Mouse (Mus musculus) lung, embryonic 16.5 days (tissue): ENCODE data around the gene Lima1. TPM values are rescaled to one million over a fixed set of nuclear protein-coding genes. Genes with fewer than 3 reads are reported as not detected.

Source experiments
- ATAC-seq: fragments of 200-750 bp; cut with Nextera tagmentation; 2 replicates; pipeline ENCODE4 v1.8.0; 2017; ENCODE audit warnings: low read depth, mild to moderate bottlenecking, moderate library complexity
- H3K27ac ChIP-seq: fragments of 300-500 bp; sonication (generic); 2 replicates; pipeline ENCODE4 v1.5.1; 2014; ENCODE audit warnings: mild to moderate bottlenecking, control low read depth, low read length
- H3K27me3 ChIP-seq: fragments of 300-500 bp; sonication (generic); 2 replicates; pipeline ENCODE4 v1.6.1; 2014; ENCODE audit warnings: low read depth, low read length, mixed read lengths; ENCODE audit not compliant: control insufficient read depth, insufficient read depth
- H3K36me3 ChIP-seq: fragments of 300-500 bp; sonication (generic); 2 replicates; pipeline ENCODE4 v1.6.1; 2014; ENCODE audit warnings: low read length; ENCODE audit not compliant: control insufficient read depth, insufficient read depth
- H3K4me1 ChIP-seq: fragments of 300-500 bp; sonication (generic); replicated peaks from 2 replicates; pipeline ENCODE4 v1.6.1; 2014; ENCODE audit warnings: low read length, mixed read lengths; ENCODE audit not compliant: control insufficient read depth, insufficient read depth
- H3K4me2 ChIP-seq: fragments of 300-500 bp; sonication (generic); 2 replicates; pipeline ENCODE4 v1.6.1; 2014; ENCODE audit warnings: low read depth, low read length, control low read depth
- H3K4me3 ChIP-seq: fragments of 300-500 bp; sonication (generic); 2 replicates; pipeline ENCODE4 v1.5.1; 2014; ENCODE audit warnings: mild to moderate bottlenecking, low read length, control low read depth
- H3K9ac ChIP-seq: fragments of 300-500 bp; sonication (generic); 2 replicates; pipeline ENCODE4 v1.6.1; 2014; ENCODE audit warnings: low read length, control low read depth
- H3K9me3 ChIP-seq: fragments of 300-500 bp; sonication (generic); 2 replicates; pipeline ENCODE4 v1.6.1; 2016; ENCODE audit warnings: low read length; ENCODE audit not compliant: control insufficient read depth
- WGBS: fragments of 180-500 bp; shearing (Covaris S2); extraction: QIAGEN DNeasy Blood & Tissue Kit; methylation state at CpG from one replicate; pipeline ENCODE4 v1.1.7; 2014; 5-methylcytosine and 5-hydroxymethylcytosine counted together
- polyA plus RNA-seq: library from polyadenylated mRNA; unstranded; fragments of >200 nt; fragmentation: Nextera tagmentation; extraction: Ambion mirVana; gene quantifications from 2 replicates; pipeline ENCODE4 v1.2.1, GENCODE M21; 2015

Lima1 gene
- polyA plus RNA-seq, 1 experiment from 2014 or later = 47.0 TPM

DNA sequence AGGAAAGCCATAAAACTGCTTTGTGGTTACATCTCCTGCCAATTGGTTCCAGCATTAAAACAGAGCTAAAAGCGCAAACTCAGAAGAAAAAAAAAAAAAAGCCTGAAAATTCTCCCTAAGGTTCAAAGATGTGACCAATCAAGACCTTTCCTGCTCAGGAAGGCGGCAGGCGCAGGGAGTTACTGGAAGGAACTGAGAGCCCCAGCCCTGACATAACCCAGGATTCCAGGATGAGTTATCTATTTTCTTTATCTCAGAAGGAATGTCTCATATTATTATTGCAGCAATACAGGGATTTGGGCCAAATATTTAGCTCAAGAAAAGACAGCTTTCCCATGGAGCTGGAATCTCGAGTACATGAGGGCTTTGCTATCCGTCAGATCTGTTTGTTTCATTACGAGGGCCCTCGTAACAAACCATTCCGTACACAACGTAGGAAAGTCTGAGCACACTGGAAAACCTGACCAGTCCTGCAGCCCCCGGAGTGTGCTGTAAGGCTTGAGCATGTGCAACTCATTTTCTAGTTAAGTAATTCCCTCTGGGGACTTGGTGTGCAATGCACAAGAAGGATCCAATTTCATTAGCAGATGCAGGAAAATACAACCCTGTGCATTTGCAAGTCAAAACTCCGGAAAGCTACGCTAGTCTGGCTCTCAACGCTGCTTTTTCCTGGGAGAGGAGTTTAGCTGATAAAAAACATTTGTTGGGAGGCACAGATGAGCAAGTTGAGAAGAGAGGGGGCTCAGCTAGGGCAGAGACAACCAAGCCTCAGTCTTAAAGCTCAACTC is 56.7 kb downstream of the Lima1 start:
- 13% methylated on average over 13 of the region's 13 CpGs for WGBS
- peak; percentile 53 for ATAC-seq
- H3K9me3 ChIP-seq = no peaks in the 10 kb centered on the region

GRCm38 (mm10) chr15:99817343-99818235 is 57.7 kb downstream of the Lima1 start:
- H3K4me2 ChIP-seq = peak overlapping the region; percentile 54
- no peaks in the 10 kb centered on the region; the same call in 1 of the 2 replicates for H3K36me3 ChIP-seq
- no peak; the same call in 1 of the 2 replicates for ATAC-seq
- peak overlapping the region; percentile 93 for H3K27ac ChIP-seq
- no peaks in the 10 kb centered on the region for H3K9me3 ChIP-seq
- H3K27me3 ChIP-seq = no peaks in the 10 kb centered on the region
- no peaks in the 10 kb centered on the region for H3K4me1 ChIP-seq
- 29% methylated on average over 8 of the region's 8 CpGs for WGBS
- H3K9ac ChIP-seq = peak overlapping the region; percentile 58
- H3K4me3 ChIP-seq = peak overlapping the region; percentile 53

More for the DNA sequence above, 56.7 kb downstream of the Lima1 start:
- no peaks in the 10 kb centered on the region; the same call in 1 of the 2 replicates for H3K36me3 ChIP-seq
- no peaks in the 10 kb centered on the region for H3K4me1 ChIP-seq
- peak overlapping the region; percentile 53 for H3K4me3 ChIP-seq
- peak overlapping the region; percentile 93 for H3K27ac ChIP-seq
- peak overlapping the region; percentile 54 for H3K4me2 ChIP-seq
- H3K9ac ChIP-seq = peak overlapping the region; percentile 72
- H3K27me3 ChIP-seq = no peaks in the 10 kb centered on the region

- H3K27ac ChIP-seq = no peak overlapping the region
- no peaks in the 10 kb centered on the region for H3K4me1 ChIP-seq
- no peaks in the 10 kb centered on the region for H3K27me3 ChIP-seq
- H3K4me2 ChIP-seq = no peak overlapping the region
- no peak overlapping the region for H3K4me3 ChIP-seq
- no peaks in the 10 kb centered on the region; the same call in 1 of the 2 replicates for H3K36me3 ChIP-seq
- WGBS = 92% methylated on average over 4 of the region's 4 CpGs
- no peaks in the 10 kb centered on the region for H3K9me3 ChIP-seq
- no peak overlapping the region for H3K9ac ChIP-seq
- ATAC-seq = no peak
Measured at GRCm38 (mm10) chr15:99815999-99816398, 59.3 kb downstream of the Lima1 start.

GRCm38 (mm10) chr15:99814554-99815260 is 60.5 kb downstream of the Lima1 start:
- no peak overlapping the region for H3K4me2 ChIP-seq
- no peak overlapping the region for H3K4me3 ChIP-seq
- WGBS = 68% methylated on average over 24 of the region's 24 CpGs
- ATAC-seq = peak; percentile 68
- no peaks in the 10 kb centered on the region for H3K27me3 ChIP-seq
- peak overlapping the region; percentile 61 for H3K27ac ChIP-seq
- no peaks in the 10 kb centered on the region for H3K4me1 ChIP-seq
- no peaks in the 10 kb centered on the region for H3K9me3 ChIP-seq
- H3K36me3 ChIP-seq = no peaks in the 10 kb centered on the region; the same call in 1 of the 2 replicates
- no peak overlapping the region for H3K9ac ChIP-seq

DNA sequence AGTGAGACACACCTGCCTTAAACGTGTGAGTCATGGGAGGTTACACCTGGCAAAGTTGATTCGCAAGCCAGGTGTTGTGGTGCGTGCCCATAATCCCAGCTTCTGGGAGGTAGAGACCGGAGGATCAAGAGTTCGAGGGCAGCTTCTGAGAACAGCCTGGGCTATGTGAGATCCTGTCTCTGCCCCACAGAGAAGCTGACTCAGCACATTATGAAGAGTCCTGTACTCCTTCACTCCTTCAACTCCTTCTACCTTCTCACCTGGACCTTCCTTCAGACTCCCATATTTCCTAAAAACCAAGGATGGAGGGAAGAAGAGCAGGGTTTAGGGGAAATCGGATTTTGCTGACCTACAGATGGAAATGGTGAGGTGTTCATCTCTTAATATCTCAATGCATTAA is 61.6 kb downstream of the Lima1 start:
- Histone ChIP-seq H3K9me3 (no peaks in the 10 kb centered on the region), H3K4me1 (no peaks in the 10 kb centered on the region), H3K36me3 (no peaks in the 10 kb centered on the region; the same call in 1 of the 2 replicates), H3K27me3 (no peaks in the 10 kb centered on the region), H3K27ac (no peak overlapping the region), H3K4me3 (no peak overlapping the region), H3K9ac (no peak overlapping the region), H3K4me2 (no peak overlapping the region)
- 93% methylated on average over 6 of the region's 6 CpGs for WGBS
- ATAC-seq = no peak

DNA sequence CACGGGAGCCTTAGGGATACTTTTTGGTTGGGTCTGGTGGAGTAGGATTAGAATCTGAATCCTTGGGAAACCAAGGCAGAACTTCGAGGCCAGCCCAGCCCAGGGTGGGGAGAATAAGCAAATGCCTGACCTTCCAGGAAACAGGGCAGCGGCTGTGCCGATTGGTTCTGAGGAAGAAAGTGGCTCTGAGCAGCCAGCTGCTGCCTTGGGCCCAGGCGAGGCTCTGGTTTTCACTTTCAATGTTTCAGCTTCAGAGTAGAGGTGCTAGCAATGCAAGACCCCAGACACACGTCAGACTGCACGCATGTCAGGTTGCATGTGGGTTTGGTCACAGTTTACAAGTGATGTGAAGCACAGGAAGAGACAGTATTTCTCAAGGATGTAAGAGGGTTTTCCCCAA is 63.2 kb downstream of the Lima1 start:
- no peak overlapping the region for H3K27ac ChIP-seq
- no peak overlapping the region for H3K4me2 ChIP-seq
- no peaks in the 10 kb centered on the region for H3K27me3 ChIP-seq
- ATAC-seq = no peak
- 50% methylated on average over 7 of the region's 7 CpGs for WGBS
- H3K4me1 ChIP-seq = no peaks in the 10 kb centered on the region
- no peak overlapping the region for H3K9ac ChIP-seq
- no peak overlapping the region for H3K4me3 ChIP-seq
- no peaks in the 10 kb centered on the region for H3K9me3 ChIP-seq
- no peaks in the 10 kb centered on the region; the same call in 1 of the 2 replicates for H3K36me3 ChIP-seq

GRCm38 (mm10) chr15:99807776-99808735 is 67.2 kb downstream of the Lima1 start:
- no peak overlapping the region for H3K27ac ChIP-seq
- no peak for ATAC-seq
- H3K9me3 ChIP-seq = no peaks in the 10 kb centered on the region
- H3K36me3 ChIP-seq = peaks cover 13% of the 10 kb centered on the region
- H3K4me2 ChIP-seq = no peak overlapping the region
- no peak overlapping the region for H3K9ac ChIP-seq
- 69% methylated on average over 21 of the region's 21 CpGs for whole genome bisulfite sequencing
- peaks cover 7% of the 10 kb centered on the region for H3K4me1 ChIP-seq
- H3K27me3 ChIP-seq = no peaks in the 10 kb centered on the region
- no peak overlapping the region for H3K4me3 ChIP-seq

GRCm38 (mm10) chr15:99806171-99806570 is 69.1 kb downstream of the Lima1 start:
- 64% methylated on average over 7 of the region's 7 CpGs for WGBS

More at GRCm38 (mm10) chr15:99806171-99806570, 69.1 kb downstream of the Lima1 start:
- Histone ChIP-seq H3K9ac (no peak overlapping the region), H3K4me3 (no peak overlapping the region), H3K27ac (no peak overlapping the region), H3K9me3 (no peaks in the 10 kb centered on the region), H3K27me3 (no peaks in the 10 kb centered on the region), H3K4me1 (peaks cover 12% of the 10 kb centered on the region), H3K36me3 (peaks cover 13% of the 10 kb centered on the region), H3K4me2 (no peak overlapping the region)
- no peak for ATAC-seq
